Mouse (Mus musculus) lung, embryonic 16.5 days (tissue): ENCODE data around the gene Asgr2. TPM values are rescaled to one million over a fixed set of nuclear protein-coding genes. Genes with fewer than 3 reads are reported as not detected.

Source experiments
- polyA plus RNA-seq: library from polyadenylated mRNA; unstranded; fragments of >200 nt; fragmentation: Nextera tagmentation; extraction: Ambion mirVana; gene quantifications from 2 replicates; pipeline ENCODE4 v1.2.1, GENCODE M21; 2015

Asgr2 gene
- polyA plus RNA-seq, 1 experiment from 2014 or later = not detected

Other genes with a start within 250 kb of the Asgr2 start
- 115 and 137 TPM in 2 replicates for gene Plscr3, start 246.3 kb upstream of the Asgr2 start, polyA plus RNA-seq
- 10.8 and 11.8 TPM in 2 replicates for gene Tnk1, start 233.9 kb upstream of the Asgr2 start, polyA plus RNA-seq
- gene Tmem95, start 214.6 kb upstream of the Asgr2 start, polyA plus RNA-seq = not detected in 2 replicates
- gene Kctd11, start 211.2 kb upstream of the Asgr2 start, polyA plus RNA-seq = 10.9 and 11.4 TPM in 2 replicates
- 2.1 and 3.8 TPM in 2 replicates for gene Acap1, start 197.1 kb upstream of the Asgr2 start, polyA plus RNA-seq
- 7.9 and 8.6 TPM in 2 replicates for gene 2810408A11Rik, start 191.7 kb upstream of the Asgr2 start, polyA plus RNA-seq
- gene Neurl4, start 191.6 kb upstream of the Asgr2 start, polyA plus RNA-seq = 5.7 and 6.4 TPM in 2 replicates
- 85.1 and 87.8 TPM in 2 replicates for gene Gps2, start 178.8 kb upstream of the Asgr2 start, polyA plus RNA-seq
- gene Eif5a, start 170.7 kb upstream of the Asgr2 start, polyA plus RNA-seq = 1,390 and 1,410 TPM in 2 replicates
- 2.7 and 4.9 TPM in 2 replicates for gene Ybx2, start 156.8 kb upstream of the Asgr2 start, polyA plus RNA-seq
- gene Slc2a4, start 144.5 kb upstream of the Asgr2 start, polyA plus RNA-seq = 17.1 and 17.2 TPM in 2 replicates
- 172 and 202 TPM in 2 replicates for gene Cldn7, start 127.9 kb upstream of the Asgr2 start, polyA plus RNA-seq
- gene Ctdnep1, start 111.5 kb upstream of the Asgr2 start, polyA plus RNA-seq = 20.6 and 23.0 TPM in 2 replicates
- 98.4 and 99.2 TPM in 2 replicates for gene Elp5, start 110.1 kb upstream of the Asgr2 start, polyA plus RNA-seq
- gene Gabarap, start 101.5 kb upstream of the Asgr2 start, polyA plus RNA-seq = 515 and 536 TPM in 2 replicates
- gene Phf23, start 96.9 kb upstream of the Asgr2 start, polyA plus RNA-seq = 58.1 and 59.5 TPM in 2 replicates
- 30.1 and 30.7 TPM in 2 replicates for gene Dvl2, start 92.0 kb upstream of the Asgr2 start, polyA plus RNA-seq
- gene Acadvl, start 77.2 kb upstream of the Asgr2 start, polyA plus RNA-seq = 90.0 and 92.0 TPM in 2 replicates
- 5.5 and 7.9 TPM in 2 replicates for gene Dlg4, start 75.7 kb upstream of the Asgr2 start, polyA plus RNA-seq
- 0.18 TPM in 1 of 2 replicates, not detected in the other for gene Asgr1, start 38.6 kb upstream of the Asgr2 start, polyA plus RNA-seq
- 2.1 and 2.4 TPM in 2 replicates for gene Mgl2, start 37.7 kb downstream of the Asgr2 start, polyA plus RNA-seq
- gene Clec10a, start 63.6 kb downstream of the Asgr2 start, polyA plus RNA-seq = 0.79 and 1.6 TPM in 2 replicates
- 0.48 and 1.1 TPM in 2 replicates for gene Slc16a11, start 120.1 kb downstream of the Asgr2 start, polyA plus RNA-seq
- 6.0 and 6.9 TPM in 2 replicates for gene Slc16a13, start 128.4 kb downstream of the Asgr2 start, polyA plus RNA-seq
- gene Bcl6b, start 137.2 kb downstream of the Asgr2 start, polyA plus RNA-seq = 36.2 and 37.1 TPM in 2 replicates
- gene 0610010K14Rik, start 145.3 kb downstream of the Asgr2 start, polyA plus RNA-seq = 163 and 167 TPM in 2 replicates
- gene Gm21988, start 147.2 kb downstream of the Asgr2 start, polyA plus RNA-seq = 10.3 and 10.7 TPM in 2 replicates
- gene Rnasek, start 147.2 kb downstream of the Asgr2 start, polyA plus RNA-seq = 249 and 250 TPM in 2 replicates
- gene Alox12, start 162.7 kb downstream of the Asgr2 start, polyA plus RNA-seq = 6.9 and 7.8 TPM in 2 replicates
- 0.35 and 1.1 TPM in 2 replicates for gene Alox12e, start 230.0 kb downstream of the Asgr2 start, polyA plus RNA-seq